24 mouse cellular contexts compared by ENCODE assay signal in genomic region chr12:69510736-69511135, GRCm38 (mm10).
DNase-seq lines count a peak whose midpoint lies in the region; ATAC-seq lines count a peak whose summit lies in the region.
"Had no signal": no experiment of that assay in that cellular context is flagged by ENCODE, and none has a peak within 500 bp of the region (broad histone marks: within the 10 kb centered on the region; RNA-seq: fewer than 3 reads in every experiment).

No protein-coding gene starts in this region.

- ATAC-seq in hindbrain, embryonic 12.5 days (ENCODE audit: low FRiP score): peak; percentile 48; the same call in 1 of the 2 replicates
- ATAC-seq in hindbrain, embryonic 14.5 days (ENCODE audit: low FRiP score): no peak
- ATAC-seq in midbrain, embryonic 16.5 days: no peak
- ATAC-seq: forebrain, embryonic 16.5 days; intestine, embryonic 15.5 days; liver, postnatal 0 days had no signal

- H3K27ac ChIP-seq in hindbrain, embryonic 12.5 days: no peak overlapping the region
- H3K27ac ChIP-seq in hindbrain, embryonic 14.5 days: no peak overlapping the region
- H3K27ac ChIP-seq in midbrain, embryonic 16.5 days (ENCODE audit: low read length): no peak overlapping the region
- H3K27ac ChIP-seq: embryonic facial prominence, embryonic 15.5 days; intestine, embryonic 15.5 days; left cerebral cortex, adult 2 months; neural tube, embryonic 13.5 days; stomach, embryonic 15.5 days had no signal

- no peak overlapping the region for H3K9ac ChIP-seq in hindbrain, embryonic 12.5 days
- H3K9ac ChIP-seq in hindbrain, embryonic 14.5 days: no peak overlapping the region
- no peak overlapping the region for H3K9ac ChIP-seq in midbrain, embryonic 16.5 days (ENCODE audit: low read depth, low read length)
- H3K9ac ChIP-seq: embryonic facial prominence, embryonic 15.5 days; heart, embryonic 12.5 days; intestine, embryonic 15.5 days; liver, postnatal 0 days; neural tube, embryonic 13.5 days; stomach, embryonic 15.5 days had no signal

- H3K4me1 ChIP-seq in hindbrain, embryonic 12.5 days: peaks cover 11% of the 10 kb centered on the region; the same call in 1 of the 2 replicates
- no peaks in the 10 kb centered on the region for H3K4me1 ChIP-seq in hindbrain, embryonic 14.5 days (replicated peaks; ENCODE audit: control insufficient read depth, insufficient read depth, low read length)
- H3K4me1 ChIP-seq in midbrain, embryonic 16.5 days (ENCODE audit: control insufficient read depth, insufficient read depth, low read length): no peaks in the 10 kb centered on the region
- H3K4me1 ChIP-seq: embryonic facial prominence, embryonic 15.5 days had no signal

- H3K4me3 ChIP-seq in hindbrain, embryonic 12.5 days: no peak overlapping the region
- H3K4me3 ChIP-seq in hindbrain, embryonic 14.5 days (replicated peaks; ENCODE audit: low read length): no peak overlapping the region
- H3K4me3 ChIP-seq in midbrain, embryonic 16.5 days (ENCODE audit: low read depth, low read length): no peak overlapping the region
- H3K4me3 ChIP-seq: embryonic facial prominence, embryonic 15.5 days; heart, embryonic 12.5 days; intestine, embryonic 15.5 days; left cerebral cortex, adult 2 months; neural tube, embryonic 13.5 days; stomach, embryonic 15.5 days had no signal

- peaks cover 14% of the 10 kb centered on the region for H3K27me3 ChIP-seq in hindbrain, embryonic 12.5 days
- no peaks in the 10 kb centered on the region for H3K27me3 ChIP-seq in hindbrain, embryonic 14.5 days (ENCODE audit: control insufficient read depth, insufficient read depth, low read length)
- H3K27me3 ChIP-seq in midbrain, embryonic 16.5 days (ENCODE audit: control insufficient read depth, insufficient read depth, low read depth, low read length): no peaks in the 10 kb centered on the region
- H3K27me3 ChIP-seq: embryonic facial prominence, embryonic 15.5 days; heart, embryonic 12.5 days; intestine, embryonic 15.5 days; neural tube, embryonic 13.5 days; stomach, embryonic 15.5 days had no signal

- H3K4me2 ChIP-seq in hindbrain, embryonic 12.5 days (replicated peaks): no peak overlapping the region
- no peak overlapping the region for H3K4me2 ChIP-seq in hindbrain, embryonic 14.5 days (replicated peaks)
- H3K4me2 ChIP-seq in midbrain, embryonic 16.5 days (ENCODE audit: low read length): no peak overlapping the region
- H3K4me2 ChIP-seq: embryonic facial prominence, embryonic 15.5 days; heart, embryonic 12.5 days; intestine, embryonic 15.5 days; neural tube, embryonic 13.5 days; stomach, embryonic 15.5 days had no signal

- WGBS in hindbrain, embryonic 12.5 days: 24% methylated on average over 4 of the region's 4 CpGs
- WGBS in hindbrain, embryonic 14.5 days: 22% methylated on average over 4 of the region's 4 CpGs
- 35% methylated on average over 4 of the region's 4 CpGs for WGBS in midbrain, embryonic 16.5 days

- no peak for DNase-seq in hindbrain, embryonic 14.5 days (ENCODE audit: low spot score)
- DNase-seq in MN1 (ENCODE audit: low spot score): peak; percentile 66
- peak; percentile 88 for DNase-seq in induced T-regulatory cell, adult 2 months (ENCODE audit: low read depth)
- no peak for DNase-seq in urinary bladder, postnatal 4 days (ENCODE audit: low spot score in 2 of 2)
- no peak for DNase-seq in cerebellum, postnatal 10 days
- DNase-seq: adrenal gland, adult 2 months; cerebellum, adult 8-10 months; heart, postnatal 14 days; kidney, postnatal 4 days; layer of hippocampus, adult 9-11 months; left cerebral cortex, postnatal 4 days; liver, postnatal 0 days; lung, postnatal 14 days; right cerebral cortex, postnatal 14 days; thymus, adult 18-20 months had no signal

- no peaks in the 10 kb centered on the region for H3K9me3 ChIP-seq in hindbrain, embryonic 12.5 days (replicated peaks)
- H3K9me3 ChIP-seq in hindbrain, embryonic 14.5 days (ENCODE audit: control insufficient read depth, low read length): no peaks in the 10 kb centered on the region
- no peaks in the 10 kb centered on the region for H3K9me3 ChIP-seq in midbrain, embryonic 16.5 days (replicated peaks; ENCODE audit: control insufficient read depth, low read length, poor library complexity, severe bottlenecking)
- H3K9me3 ChIP-seq: embryonic facial prominence, embryonic 15.5 days; heart, embryonic 12.5 days; intestine, embryonic 15.5 days; neural tube, embryonic 13.5 days; stomach, embryonic 15.5 days had no signal

- no peaks in the 10 kb centered on the region for H3K36me3 ChIP-seq in hindbrain, embryonic 12.5 days
- no peaks in the 10 kb centered on the region for H3K36me3 ChIP-seq in hindbrain, embryonic 14.5 days (replicated peaks; ENCODE audit: control insufficient read depth, insufficient read depth)
- H3K36me3 ChIP-seq in midbrain, embryonic 16.5 days (ENCODE audit: control insufficient read depth, insufficient read depth, low read length): no peaks in the 10 kb centered on the region
- H3K36me3 ChIP-seq: embryonic facial prominence, embryonic 15.5 days; heart, embryonic 12.5 days; intestine, embryonic 15.5 days; neural tube, embryonic 13.5 days; stomach, embryonic 15.5 days had no signal

Comparison
In these comparisons a context has a peak if more than half of its experiments do, and no peak if none do; other contexts are left out.
1. DNase-seq: peak in MN1 (single experiment) and induced T-regulatory cell, adult 2 months (single experiment); none in hindbrain, embryonic 14.5 days (single experiment), urinary bladder, postnatal 4 days (0 of 2) and cerebellum, postnatal 10 days (0 of 2).